Mouse (Mus musculus) forebrain, postnatal 0 days (tissue): Measurements from ENCODE around the gene Gatad2a. TPM values are rescaled to one million over a fixed set of nuclear protein-coding genes. Genes with fewer than 3 reads are reported as not detected.
"Not testable (repeated sequence)": the region's sequence is repeated elsewhere in the genome, so short reads cannot be mapped to it uniquely, and the experiment has no call there.

Source experiments
- ATAC-seq: fragments of 200-750 bp; cut with Nextera tagmentation; 2 replicates; pipeline ENCODE4 v1.8.0; 2017; ENCODE audit warnings: mild to moderate bottlenecking, moderate library complexity
- DNase-seq: peaks from one replicate; pipeline ENCODE4 v3.0.0-alpha.2; 2015
- H3K27ac ChIP-seq: fragments of 300-500 bp; sonication (generic); 2 replicates; pipeline ENCODE4 v1.5.1; 2014; ENCODE audit warnings: low read depth, mild to moderate bottlenecking, antibody characterized with exemption, low read length, moderate library complexity, mixed read lengths
- H3K27me3 ChIP-seq: fragments of 300-500 bp; sonication (generic); 2 replicates; pipeline ENCODE4 v1.6.1; 2014; ENCODE audit warnings: mild to moderate bottlenecking, low read length, mixed read lengths; ENCODE audit not compliant: insufficient read depth
- H3K36me3 ChIP-seq: fragments of 300-500 bp; sonication (generic); 2 replicates; pipeline ENCODE4 v1.6.1; 2014; ENCODE audit warnings: mild to moderate bottlenecking, moderate library complexity; ENCODE audit not compliant: insufficient read depth
- H3K4me1 ChIP-seq: fragments of 300-500 bp; sonication (generic); 2 replicates; pipeline ENCODE4 v1.6.1; 2014; ENCODE audit warnings: antibody characterized with exemption; ENCODE audit not compliant: insufficient read depth
- H3K4me2 ChIP-seq: fragments of 300-500 bp; sonication (generic); 2 replicates; pipeline ENCODE4 v1.6.1; 2014; ENCODE audit warnings: low read depth, mild to moderate bottlenecking, moderate library complexity
- H3K4me3 ChIP-seq: fragments of 300-500 bp; sonication (generic); 2 replicates; pipeline ENCODE4 v1.5.1; 2014; ENCODE audit warnings: low read depth, low read length, mixed read lengths
- H3K9ac ChIP-seq: fragments of 300-500 bp; sonication (generic); 2 replicates; pipeline ENCODE4 v1.6.1; 2014; ENCODE audit warnings: mild to moderate bottlenecking
- H3K9me3 ChIP-seq: fragments of 300-500 bp; sonication (generic); 2 replicates; pipeline ENCODE4 v1.6.1; 2016; ENCODE audit warnings: low read length
- CTCF ChIP-seq: sonication (generic); IDR thresholded peaks from 2 replicates; pipeline ENCODE4 v1.5.1; 2016; ENCODE audit warnings: antibody characterized with exemption, control low read depth, low read depth
- WGBS: fragments of 180-500 bp; shearing (Covaris S2); extraction: QIAGEN DNeasy Blood & Tissue Kit; methylation state at CpG from one replicate; pipeline ENCODE4 v1.1.7; 2014; 5-methylcytosine and 5-hydroxymethylcytosine counted together
- polyA plus RNA-seq: library from polyadenylated mRNA; unstranded; fragments of >200 nt; fragmentation: Nextera tagmentation; extraction: Ambion mirVana; gene quantifications from 2 replicates; pipeline ENCODE4 v1.2.1, GENCODE M21; 2015
- total RNA-seq: library from RNA; depleted of rRNA; stranded (reverse); fragments of >200 nt; gene quantifications from 2 replicates; pipeline ENCODE4 v1.2.3, GENCODE M21; 2014

The Gatad2a gene
- total and polyA plus RNA-seq, 2 experiments from 2014 or later: 24.9 to 27.8 TPM

DNA sequence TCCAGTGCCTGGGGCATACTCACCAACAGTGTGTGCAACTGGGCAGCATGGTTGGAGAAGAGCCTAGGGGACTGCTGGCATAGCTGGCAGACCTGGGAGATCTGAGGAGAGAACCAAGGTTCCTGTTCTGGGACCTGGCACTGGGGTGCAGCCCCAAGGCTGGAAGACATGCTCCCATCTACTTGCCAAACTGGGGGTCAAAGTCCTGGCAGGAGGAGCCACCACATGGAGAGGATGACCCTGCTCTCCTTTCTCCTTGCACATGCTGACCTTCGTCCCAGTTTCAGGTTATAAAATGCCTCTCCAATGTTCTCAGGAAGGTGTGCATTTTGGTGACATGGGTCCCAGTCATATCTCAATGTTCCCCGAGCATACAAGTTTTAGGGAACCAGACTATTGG, 30.0 kb upstream of the Gatad2a start:
- H3K4me2 ChIP-seq: no peak overlapping the region
- ATAC-seq: no peak
- H3K4me3 ChIP-seq: no peak overlapping the region
- H3K9me3 ChIP-seq: no peaks in the 10 kb centered on the region
- H3K27ac ChIP-seq: no peak overlapping the region
- H3K36me3 ChIP-seq: peaks cover 98% of the 10 kb centered on the region
- H3K4me1 ChIP-seq: no peaks in the 10 kb centered on the region
- 100% methylated on average over 2 of the region's 2 CpGs for WGBS
- no peaks in the 10 kb centered on the region for H3K27me3 ChIP-seq
- no peak for DNase-seq
- TF ChIP-seq CTCF: no peak
- no peak overlapping the region for H3K9ac ChIP-seq

DNA sequence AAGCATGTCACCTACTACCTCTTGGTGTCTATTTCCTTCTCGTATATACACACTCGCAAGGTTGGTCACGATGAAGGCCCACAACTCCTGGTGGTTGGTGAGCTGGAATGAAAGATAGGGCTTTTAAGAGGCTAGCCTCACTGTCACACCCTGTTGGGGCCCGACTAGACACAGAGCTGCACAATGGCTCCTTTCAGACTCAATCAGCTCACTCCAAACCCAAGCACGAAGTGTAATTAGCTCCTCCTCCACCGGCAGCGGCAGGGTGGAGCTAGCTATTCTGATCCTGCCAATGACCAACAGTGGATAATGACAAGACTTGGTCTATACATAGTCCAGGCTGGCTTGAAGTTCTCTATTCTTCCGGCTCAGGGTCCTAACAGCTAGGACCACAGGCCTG, 27.4 kb upstream of the Gatad2a start:
- H3K27ac ChIP-seq: no peak overlapping the region
- H3K9me3 ChIP-seq: no peaks in the 10 kb centered on the region
- H3K36me3 ChIP-seq: peaks cover 100% of the 10 kb centered on the region
- no peak overlapping the region for H3K9ac ChIP-seq
- H3K4me2 ChIP-seq: no peak overlapping the region
- ATAC-seq: no peak
- 44% methylated on average over 8 of the region's 8 CpGs for WGBS
- TF ChIP-seq CTCF: no peak
- no peak overlapping the region for H3K4me3 ChIP-seq
- no peak for DNase-seq
- H3K27me3 ChIP-seq: no peaks in the 10 kb centered on the region
- no peaks in the 10 kb centered on the region for H3K4me1 ChIP-seq

DNA sequence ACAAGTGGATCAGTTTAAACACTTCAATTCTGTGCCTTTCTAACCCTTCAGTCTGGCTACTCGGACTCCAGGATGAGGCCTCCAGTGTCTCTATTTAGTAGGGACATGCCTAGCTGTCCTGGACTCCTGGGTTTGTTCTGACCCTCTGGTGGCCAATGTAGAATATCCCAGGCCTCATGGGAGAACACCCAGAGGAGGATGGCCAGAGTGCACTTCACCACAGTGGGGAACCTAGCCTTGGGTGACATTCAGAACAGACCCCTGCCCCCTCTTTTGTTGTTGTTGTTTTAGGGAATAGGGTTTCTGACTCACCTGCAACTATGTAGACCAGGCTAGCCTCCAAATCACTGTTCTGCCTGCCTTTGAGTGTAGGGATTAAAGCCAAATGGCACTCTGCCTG, 18.8 kb upstream of the Gatad2a start:
- no peak overlapping the region for H3K9ac ChIP-seq
- H3K4me2 ChIP-seq: no peak overlapping the region
- TF ChIP-seq CTCF: 0 out of 2 replicates have a peak, but pooled peaks have one; percentile 15
- H3K27ac ChIP-seq: no peak overlapping the region
- DNase-seq: no peak
- peaks cover 37% of the 10 kb centered on the region for H3K36me3 ChIP-seq
- H3K27me3 ChIP-seq: no peaks in the 10 kb centered on the region
- no peak overlapping the region for H3K4me3 ChIP-seq
- ATAC-seq: no peak
- 85% methylated on average over 1 of the region's 1 CpGs for WGBS
- H3K9me3 ChIP-seq: no peaks in the 10 kb centered on the region
- H3K4me1 ChIP-seq: no peaks in the 10 kb centered on the region

DNA sequence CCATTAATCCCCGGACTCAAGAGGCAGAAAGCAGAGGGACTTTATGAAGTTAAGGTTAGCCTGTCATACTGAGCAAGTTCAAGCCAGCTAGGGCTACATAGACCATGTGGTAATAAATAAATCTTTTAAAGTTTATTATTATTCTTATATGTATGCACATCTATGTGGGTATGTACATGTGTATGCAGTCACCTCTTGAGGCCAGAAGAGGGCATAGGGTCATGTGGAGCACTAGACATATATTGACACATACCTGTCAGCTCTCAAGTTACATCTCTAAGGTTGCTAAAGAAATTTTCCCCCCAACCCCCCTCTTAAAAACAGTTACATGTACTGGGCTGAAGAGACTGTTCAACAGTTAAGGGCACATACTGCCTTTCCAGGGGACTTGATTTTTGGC, 16.6 kb upstream of the Gatad2a start:
- Histone ChIP-seq H3K9me3 (no peaks in the 10 kb centered on the region), H3K36me3 (peaks cover 15% of the 10 kb centered on the region), H3K9ac (no peak overlapping the region), H3K4me2 (no peak overlapping the region), H3K4me3 (no peak overlapping the region), H3K27me3 (no peaks in the 10 kb centered on the region), H3K4me1 (no peaks in the 10 kb centered on the region), H3K27ac (no peak overlapping the region)
- TF ChIP-seq CTCF: no peak
- ATAC-seq (peak; percentile 16; the same call in 1 of the 2 replicates), DNase-seq (no peak)
- WGBS: 90% methylated on average over 1 of the region's 1 CpGs

DNA sequence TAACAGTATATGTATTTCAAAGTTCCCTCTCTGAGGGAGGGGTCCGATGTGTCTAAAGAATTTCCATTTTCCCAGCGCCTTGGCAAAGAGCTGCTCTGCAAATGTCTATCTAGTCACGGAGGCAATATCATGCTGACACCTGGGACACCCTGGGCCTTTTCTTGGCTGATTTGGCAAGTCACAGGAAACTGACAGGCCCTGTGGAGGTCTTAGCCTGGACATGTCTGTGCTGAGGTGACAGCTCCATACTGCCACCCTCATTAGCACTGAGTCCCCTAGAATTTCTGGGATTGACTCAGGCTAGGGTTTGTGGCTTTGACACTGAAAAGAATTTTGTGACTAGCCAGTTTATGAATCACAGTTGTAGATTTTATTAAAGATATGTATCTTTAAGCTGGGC, 16.2 kb upstream of the Gatad2a start:
- Histone ChIP-seq H3K27ac (no peak overlapping the region), H3K9ac (no peak overlapping the region), H3K4me2 (no peak overlapping the region), H3K4me1 (no peaks in the 10 kb centered on the region), H3K9me3 (no peaks in the 10 kb centered on the region), H3K36me3 (peaks cover 10% of the 10 kb centered on the region), H3K27me3 (no peaks in the 10 kb centered on the region), H3K4me3 (no peak overlapping the region)
- no peak for TF ChIP-seq CTCF
- no peak for DNase-seq
- 0 out of 2 replicates have a peak, but pooled peaks have one; percentile 21 for ATAC-seq
- WGBS: 75% methylated on average over 3 of the region's 3 CpGs

DNA sequence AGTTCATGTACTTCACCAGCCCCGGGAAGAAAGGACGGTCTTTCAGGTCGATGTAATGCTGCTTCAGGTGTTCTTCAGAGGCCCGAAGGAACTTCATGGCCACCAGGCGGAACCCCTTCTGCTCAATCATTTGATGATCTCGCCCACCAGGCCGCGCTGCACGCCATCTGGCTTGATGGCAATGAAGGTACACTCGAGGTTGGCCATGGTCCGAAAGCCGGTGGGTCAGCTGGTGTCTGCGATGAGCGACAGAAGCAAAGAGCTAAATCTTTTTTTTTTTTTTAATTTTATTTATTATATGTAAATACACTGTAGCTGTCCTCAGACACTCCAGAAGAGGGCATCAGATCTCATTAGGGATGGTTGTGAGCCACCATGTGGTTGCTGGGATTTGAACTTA, 14.6 kb upstream of the Gatad2a start:
- H3K27ac ChIP-seq, H3K9ac ChIP-seq, H3K4me3 ChIP-seq, H3K27me3 ChIP-seq, H3K4me1 ChIP-seq, DNase-seq, H3K4me2 ChIP-seq, ATAC-seq, H3K36me3 ChIP-seq, H3K9me3 ChIP-seq: not testable (repeated sequence)
- WGBS: 91% methylated on average over 14 of the region's 14 CpGs
- TF ChIP-seq CTCF: 0 out of 2 replicates have a peak, but pooled peaks have one; percentile 2

DNA sequence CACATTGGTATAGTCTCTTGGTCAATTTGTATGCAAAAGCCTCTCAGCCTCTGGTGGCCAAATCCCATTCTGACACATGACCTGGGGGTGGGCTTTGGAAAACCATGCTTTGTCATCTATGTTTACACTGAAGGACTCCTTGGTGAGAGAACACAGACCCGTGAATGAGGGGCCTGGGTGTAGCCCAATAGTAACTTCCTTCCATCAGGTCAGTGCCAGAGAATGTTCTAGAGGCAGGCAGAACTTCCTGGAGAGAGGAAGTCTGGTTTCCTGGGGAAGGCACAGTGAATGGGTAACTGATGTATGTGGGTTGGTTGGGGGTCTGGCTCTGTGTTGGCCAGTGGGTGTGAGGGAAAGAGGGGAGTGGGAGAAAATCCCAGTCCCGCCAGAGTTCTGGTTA, 9.0 kb upstream of the Gatad2a start:
- TF ChIP-seq CTCF: no peak
- Histone ChIP-seq H3K9ac (no peak overlapping the region), H3K4me2 (no peak overlapping the region), H3K4me1 (no peaks in the 10 kb centered on the region), H3K36me3 (no peaks in the 10 kb centered on the region), H3K27ac (no peak overlapping the region), H3K9me3 (no peaks in the 10 kb centered on the region), H3K4me3 (no peak overlapping the region), H3K27me3 (no peaks in the 10 kb centered on the region)
- DNase-seq (no peak), ATAC-seq (no peak)
- WGBS: 50% methylated on average over 2 of the region's 2 CpGs

DNA sequence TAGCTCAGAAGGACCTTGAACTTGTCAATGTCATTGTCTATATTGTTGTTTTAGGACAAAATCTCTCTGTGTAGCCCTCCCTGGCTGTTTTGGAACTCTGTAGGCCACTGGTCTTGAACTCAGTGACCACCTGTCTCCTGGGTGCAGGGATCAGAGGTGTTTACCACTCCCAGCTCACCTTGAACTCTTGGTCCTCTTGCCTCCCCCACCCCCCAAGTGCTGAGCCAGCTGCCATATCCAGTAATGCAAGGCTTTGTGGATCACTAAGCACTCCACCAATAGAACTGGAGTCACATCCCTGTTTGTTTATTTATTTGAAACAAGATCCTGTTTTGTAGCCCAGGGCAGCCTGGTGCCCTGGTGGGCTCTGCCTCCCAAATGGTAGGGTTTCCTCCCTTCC, 8.2 kb upstream of the Gatad2a start:
- H3K9ac ChIP-seq: no peak overlapping the region
- H3K9me3 ChIP-seq: no peaks in the 10 kb centered on the region
- no peak for TF ChIP-seq CTCF
- no peak overlapping the region for H3K27ac ChIP-seq
- H3K4me3 ChIP-seq: no peak overlapping the region
- no peak for ATAC-seq
- no peak for DNase-seq
- no peaks in the 10 kb centered on the region for H3K4me1 ChIP-seq
- no peak overlapping the region for H3K4me2 ChIP-seq
- no peaks in the 10 kb centered on the region for H3K36me3 ChIP-seq
- H3K27me3 ChIP-seq: no peaks in the 10 kb centered on the region
